Mouse (Mus musculus) 3134 (cell line): ENCODE data around the gene Gm21312.
"Not testable (repeated sequence)": the region's sequence is repeated elsewhere in the genome, so short reads cannot be mapped to it uniquely, and the experiment has no call there.

Source experiments
- DNase-seq: peaks from one replicate; pipeline ENCODE4 v3.0.0-alpha.2; 2011; ENCODE audit warnings: low spot score; ENCODE audit not compliant: insufficient read length; ENCODE audit errors: extremely low read depth

Gm21312 gene

GRCm38 (mm10) chr10:104176724-104177123, at the start of gene Gm21312:
Gene Gm21312 (plus strand): TSS chr10:104177024.
- DNase-seq: not testable (repeated sequence)

- DNase-seq: not testable (repeated sequence)
These were observed 34.1 kb upstream of the Gm21312 start, which contains the start of gene Gm21293 for GRCm38 (mm10) chr10:104142687-104143086. Gene Gm21293 (plus strand): TSS chr10:104142987.

DNA sequence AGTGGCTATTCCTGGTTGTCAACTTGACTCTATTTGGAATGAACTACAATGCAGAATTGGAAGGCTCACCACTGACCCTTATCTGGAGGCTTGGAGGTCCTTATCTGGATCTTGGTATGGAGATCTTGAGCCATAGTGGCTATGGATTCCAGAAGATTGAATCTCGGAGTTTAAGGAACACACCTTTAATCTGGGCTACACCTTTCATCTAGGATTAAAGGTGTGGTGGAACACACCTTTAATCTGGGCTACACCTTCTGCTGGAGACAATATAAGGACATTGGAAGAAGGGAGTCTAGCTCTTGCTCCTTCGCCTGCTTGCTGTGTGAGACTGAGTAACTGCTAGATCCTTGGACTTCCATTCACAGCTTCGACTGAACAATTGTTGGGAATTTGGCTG, 25.6 kb upstream of the Gm21312 start, which contains the start of gene Gm6763:
TSS of gene Gm6763 (plus strand) at position 301 of the 400 bp plus-strand sequence.
- not testable (repeated sequence) for DNase-seq

DNA sequence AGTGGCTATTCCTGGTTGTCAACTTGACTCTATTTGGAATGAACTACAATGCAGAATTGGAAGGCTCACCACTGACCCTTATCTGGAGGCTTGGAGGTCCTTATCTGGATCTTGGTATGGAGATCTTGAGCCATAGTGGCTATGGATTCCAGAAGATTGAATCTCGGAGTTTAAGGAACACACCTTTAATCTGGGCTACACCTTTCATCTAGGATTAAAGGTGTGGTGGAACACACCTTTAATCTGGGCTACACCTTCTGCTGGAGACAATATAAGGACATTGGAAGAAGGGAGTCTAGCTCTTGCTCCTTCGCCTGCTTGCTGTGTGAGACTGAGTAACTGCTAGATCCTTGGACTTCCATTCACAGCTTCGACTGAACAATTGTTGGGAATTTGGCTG, 17.1 kb upstream of the Gm21312 start, which contains the start of gene Gm8764:
TSS of gene Gm8764 (plus strand) at position 301 of the 400 bp plus-strand sequence.
- not testable (repeated sequence) for DNase-seq

DNA sequence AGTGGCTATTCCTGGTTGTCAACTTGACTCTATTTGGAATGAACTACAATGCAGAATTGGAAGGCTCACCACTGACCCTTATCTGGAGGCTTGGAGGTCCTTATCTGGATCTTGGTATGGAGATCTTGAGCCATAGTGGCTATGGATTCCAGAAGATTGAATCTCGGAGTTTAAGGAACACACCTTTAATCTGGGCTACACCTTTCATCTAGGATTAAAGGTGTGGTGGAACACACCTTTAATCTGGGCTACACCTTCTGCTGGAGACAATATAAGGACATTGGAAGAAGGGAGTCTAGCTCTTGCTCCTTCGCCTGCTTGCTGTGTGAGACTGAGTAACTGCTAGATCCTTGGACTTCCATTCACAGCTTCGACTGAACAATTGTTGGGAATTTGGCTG, 8.6 kb upstream of the Gm21312 start, which contains the start of gene Gm21304:
TSS of gene Gm21304 (plus strand) at position 301 of the 400 bp plus-strand sequence.
- DNase-seq: not testable (repeated sequence)

DNA sequence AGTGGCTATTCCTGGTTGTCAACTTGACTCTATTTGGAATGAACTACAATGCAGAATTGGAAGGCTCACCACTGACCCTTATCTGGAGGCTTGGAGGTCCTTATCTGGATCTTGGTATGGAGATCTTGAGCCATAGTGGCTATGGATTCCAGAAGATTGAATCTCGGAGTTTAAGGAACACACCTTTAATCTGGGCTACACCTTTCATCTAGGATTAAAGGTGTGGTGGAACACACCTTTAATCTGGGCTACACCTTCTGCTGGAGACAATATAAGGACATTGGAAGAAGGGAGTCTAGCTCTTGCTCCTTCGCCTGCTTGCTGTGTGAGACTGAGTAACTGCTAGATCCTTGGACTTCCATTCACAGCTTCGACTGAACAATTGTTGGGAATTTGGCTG, 8.4 kb downstream of the Gm21312 start, which contains the start of gene Gm20765:
TSS of gene Gm20765 (plus strand) at position 301 of the 400 bp plus-strand sequence.
- DNase-seq: not testable (repeated sequence)

GRCm38 (mm10) chr10:104193742-104194141, 16.9 kb downstream of the Gm21312 start, which contains the start of gene Gm4340:
Gene Gm4340 (plus strand): TSS chr10:104194042.
- DNase-seq: not testable (repeated sequence)

DNA sequence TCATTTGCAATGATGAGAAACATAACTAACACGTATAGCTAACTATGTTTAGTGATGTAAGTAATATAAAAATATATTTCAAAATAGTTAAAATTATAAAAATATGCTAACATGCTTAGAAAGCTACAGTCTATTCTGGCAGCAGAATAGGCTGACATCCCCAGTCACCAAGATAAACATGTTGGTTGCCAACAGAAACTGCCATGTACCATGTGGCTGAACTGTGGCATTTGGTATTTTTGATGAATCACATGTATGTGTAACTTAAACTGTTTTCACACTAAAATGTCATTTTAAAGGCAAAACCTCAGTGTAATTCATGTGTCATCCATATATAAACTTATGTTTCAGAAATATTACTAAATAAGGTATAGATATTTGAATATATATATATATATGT, 32.8 kb downstream of the Gm21312 start:
- DNase-seq: no peak

DNA sequence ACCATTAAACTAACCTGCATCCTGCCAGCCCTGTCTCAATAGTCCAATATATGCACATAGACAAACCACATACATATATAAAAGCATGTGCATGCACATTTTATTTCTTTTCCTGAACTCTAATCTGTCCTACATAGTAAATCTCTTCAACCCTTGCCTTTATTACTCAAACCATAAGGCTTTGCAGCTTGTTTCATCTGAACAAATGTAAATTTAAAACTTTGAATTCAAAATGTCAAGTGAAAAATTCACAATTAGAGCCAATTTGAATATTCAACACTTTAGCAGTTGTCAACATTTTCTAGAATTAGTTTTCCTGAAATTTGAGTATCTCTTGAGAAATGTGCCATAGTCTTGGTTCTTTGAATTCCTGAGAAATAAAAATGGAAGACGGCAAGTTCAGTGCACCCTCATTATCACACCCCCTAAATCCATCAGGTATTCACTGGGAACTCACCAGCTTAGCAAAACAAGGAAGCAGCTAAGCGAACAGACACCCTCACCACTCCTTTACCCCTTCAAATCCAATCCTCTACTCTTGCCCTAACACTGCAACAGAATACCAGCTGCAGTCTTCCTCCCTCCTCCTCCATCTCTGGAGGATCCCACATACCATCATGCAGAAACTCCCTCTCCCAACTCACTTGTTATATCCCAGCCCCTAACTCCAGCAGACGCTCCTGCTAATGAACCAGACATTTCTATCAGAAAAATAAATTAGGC, 33.6 kb downstream of the Gm21312 start:
- no peak for DNase-seq

GRCm38 (mm10) chr10:104214527-104214926, 37.7 kb downstream of the Gm21312 start:
- DNase-seq: no peak

GRCm38 (mm10) chr10:104220303-104221021, 43.6 kb downstream of the Gm21312 start:
- DNase-seq: no peak
